ENCODE assay signal across 18 mouse cellular contexts in genomic region chr9:61681406-61681805, GRCm38 (mm10).
DNase-seq lines count a peak whose midpoint lies in the region; TF ChIP-seq lines count a peak whose summit lies in the region.
"Had no signal": no experiment of that assay in that cellular context is flagged by ENCODE, and none has a peak within 500 bp of the region (broad histone marks: within the 10 kb centered on the region; RNA-seq: fewer than 3 reads in every experiment).

No protein-coding gene starts in this region.

- no peaks in the 10 kb centered on the region for H3K9me3 ChIP-seq in MEL (replicated peaks; ENCODE audit: insufficient read depth, low read length)
- H3K9me3 ChIP-seq: embryonic facial prominence, embryonic 12.5 days; forebrain, embryonic 15.5 days; heart, embryonic 15.5 days; hindbrain, embryonic 13.5 days had no signal

- peak overlapping the region; percentile 81 for H3K27ac ChIP-seq in spleen, adult 2 months (ENCODE audit: insufficient read depth, low read length)
- peak overlapping the region; percentile 87 for H3K27ac ChIP-seq in MEL (ENCODE audit: control insufficient read depth, low read depth, low read length)
- no peak overlapping the region for H3K27ac ChIP-seq in gastrocnemius, adult 2 months
- H3K27ac ChIP-seq: embryonic facial prominence, embryonic 12.5 days; forebrain, embryonic 15.5 days; heart, adult 2 months; heart, embryonic 15.5 days; hindbrain, embryonic 13.5 days; hindbrain, postnatal 0 days had no signal

- intact Hi-C loops in gastrocnemius, adult 2 months (cut with DNase I): no loop called here

- no peaks in the 10 kb centered on the region; the same call in 1 of the 2 replicates for H3K79me2 ChIP-seq in MEL (ENCODE audit: control insufficient read depth, insufficient read depth, low read length, poor library complexity)

- TF ChIP-seq POLR2A in spleen, adult 2 months (IDR thresholded peaks at IDR 0.05; ENCODE audit: low read depth, low read length): no peak
- TF ChIP-seq POLR2A in MEL (IDR thresholded peaks at IDR 0.05; ENCODE audit: control insufficient read depth in 1 of 2, insufficient read depth in 1 of 2, low read depth in 1 of 2, low read length in 2 of 2, poor library complexity in 1 of 2): no peak

- H3K36me3 ChIP-seq in spleen, adult 2 months (ENCODE audit: control insufficient read depth, insufficient read depth, low read length): no peaks in the 10 kb centered on the region
- H3K36me3 ChIP-seq in MEL (ENCODE audit: control insufficient read depth in 1 of 2, insufficient read depth in 2 of 2, low read length in 2 of 2): peaks cover 0 to 40% of the 10 kb centered on the region in 2 experiments; a peak in 2 of 4 replicates
- H3K36me3 ChIP-seq: embryonic facial prominence, embryonic 12.5 days; forebrain, embryonic 15.5 days; heart, embryonic 15.5 days; hindbrain, embryonic 13.5 days had no signal

- DNase-seq in spleen, adult 2 months (ENCODE audit: low read depth in 1 of 2, low spot score in 2 of 2): no peak
- no peak for DNase-seq in spleen, postnatal 14 days (ENCODE audit: low spot score in 2 of 2)
- DNase-seq in CD4-positive helper T cell, adult 2 months (ENCODE audit: low read depth, low spot score): peak; percentile 70
- peak; percentile 66 for DNase-seq in MEL (ENCODE audit: low read depth, low spot score)
- peak; percentile 67 for DNase-seq in naive thymus-derived CD4-positive, alpha-beta T cell, adult 2 months (ENCODE audit: low read depth)
- DNase-seq in frontal cortex, adult 2 months (ENCODE audit: extremely low spot score in 1 of 2, low spot score in 1 of 2): no peak
- no peak for DNase-seq in gastrocnemius, adult 2 months
- DNase-seq: adrenal gland, postnatal 10 days; cerebellum, adult 11-12 months; cerebellum, adult 9-10 months; cerebellum, postnatal 25 days; gastrocnemius, postnatal 14 days had no signal

- peak overlapping the region; percentile 67 for H3K9ac ChIP-seq in MEL (ENCODE audit: control insufficient read depth, low read depth, low read length, poor library complexity, severe bottlenecking)
- H3K9ac ChIP-seq: embryonic facial prominence, embryonic 12.5 days; forebrain, embryonic 15.5 days; heart, embryonic 15.5 days; hindbrain, embryonic 13.5 days had no signal

- TF ChIP-seq RAD21 in MEL (IDR thresholded peaks at IDR 0.05; ENCODE audit: low read depth, low read length): no peak

- 15% methylated on average over 5 of the region's 5 CpGs for WGBS in spleen, adult 2 months

- no peak for TF ChIP-seq CTCF in spleen, adult 2 months (IDR thresholded peaks at IDR 0.05; ENCODE audit: extremely low read depth, insufficient read depth, insufficient read length, insufficient replicate concordance)
- no peak for TF ChIP-seq CTCF in MEL (IDR thresholded peaks at IDR 0.05 in 2 of 3, conservative IDR thresholded peaks at IDR 0.05 in 1 of 3; ENCODE audit: control insufficient read depth in 1 of 3, insufficient read depth in 1 of 3, low read depth in 2 of 3, low read length in 3 of 3, poor library complexity in 1 of 3, severe bottlenecking in 1 of 3)
- no peak for TF ChIP-seq CTCF in gastrocnemius, adult 2 months (IDR thresholded peaks at IDR 0.05)

- H3K27me3 ChIP-seq in spleen, adult 2 months (ENCODE audit: control insufficient read depth, insufficient read depth, low read length): no peaks in the 10 kb centered on the region
- no peaks in the 10 kb centered on the region for H3K27me3 ChIP-seq in MEL (ENCODE audit: control insufficient read depth in 1 of 2, insufficient read depth in 2 of 2, low read length in 2 of 2)
- H3K27me3 ChIP-seq: forebrain, embryonic 15.5 days had no signal

- 0 out of 2 replicates have a peak overlapping the region, but pooled peaks have one; percentile 3 for H3K4me3 ChIP-seq in spleen, adult 2 months (ENCODE audit: extremely low read depth, insufficient read depth, insufficient read length)
- H3K4me3 ChIP-seq in MEL (ENCODE audit: control insufficient read depth in 1 of 2, insufficient read depth in 1 of 2, low read depth in 2 of 2, low read length in 2 of 2): peak overlapping the region; percentile 23 to 28
- no peak overlapping the region for H3K4me3 ChIP-seq in gastrocnemius, adult 2 months
- H3K4me3 ChIP-seq: embryonic facial prominence, embryonic 12.5 days; forebrain, embryonic 15.5 days; heart, adult 2 months; heart, embryonic 15.5 days; hindbrain, embryonic 13.5 days had no signal

- peaks cover 49% of the 10 kb centered on the region for H3K4me1 ChIP-seq in spleen, adult 2 months (ENCODE audit: control insufficient read depth, insufficient read depth, insufficient read length)
- peaks cover 25 to 56% of the 10 kb centered on the region in 2 experiments for H3K4me1 ChIP-seq in MEL (ENCODE audit: control insufficient read depth in 1 of 2, insufficient read depth in 2 of 2, low read length in 2 of 2)

- peak in 1 of 2 experiments; percentile 48; a peak in 1 of 4 replicates for TF ChIP-seq EP300 in MEL (IDR thresholded peaks at IDR 0.05; ENCODE audit: low read depth in 1 of 2, low read length in 2 of 2)

TF ChIP-seq in MEL, 35 proteins besides CTCF, POLR2A, EP300 and RAD21:
- TF ChIP-seq CHD1 (IDR thresholded peaks at IDR 0.05; ENCODE audit: low read depth, low read length): no peak
- TF ChIP-seq TCF12 (IDR thresholded peaks at IDR 0.05; ENCODE audit: low read depth, low read length): no peak
- TF ChIP-seq NELFE (IDR thresholded peaks at IDR 0.05; ENCODE audit: low read depth, low read length): no peak
- no peak for TF ChIP-seq TAL1 (IDR thresholded peaks at IDR 0.05; ENCODE audit: low read length)
- TF ChIP-seq MAFK (IDR thresholded peaks at IDR 0.05; ENCODE audit: borderline replicate concordance, low read depth, low read length): no peak
- peak; percentile 3; the same call in 1 of the 2 replicates for TF ChIP-seq MAZ (IDR thresholded peaks at IDR 0.05; ENCODE audit: low read depth, low read length)
- peak; percentile 43 for TF ChIP-seq GATA1 (IDR thresholded peaks at IDR 0.05; ENCODE audit: low read depth, low read length)
- TF ChIP-seq RCOR1 (IDR thresholded peaks at IDR 0.05; ENCODE audit: low read depth, low read length): no peak
- TF ChIP-seq NRF1 (IDR thresholded peaks at IDR 0.05; ENCODE audit: insufficient read depth, low read depth, low read length, poor library complexity, severe bottlenecking): no peak
- TF ChIP-seq POLR2AphosphoS2 (IDR thresholded peaks at IDR 0.05; ENCODE audit: low read length): no peak
- TF ChIP-seq GABPA (IDR thresholded peaks at IDR 0.05; ENCODE audit: low read depth, low read length): no peak
- TF ChIP-seq ETS1 (IDR thresholded peaks at IDR 0.05; ENCODE audit: low read depth, low read length): no peak; the same call in 1 of the 2 replicates
- TF ChIP-seq USF1 (IDR thresholded peaks at IDR 0.05; ENCODE audit: low read depth, low read length): no peak
- TF ChIP-seq MYB (IDR thresholded peaks at IDR 0.05; ENCODE audit: low read depth, low read length): no peak
- 0 out of 2 replicates have a peak, but pooled peaks have one; percentile 1 for TF ChIP-seq ZKSCAN1 (IDR thresholded peaks at IDR 0.05; ENCODE audit: low read depth, low read length)

Comparison
In these comparisons a context has a peak if more than half of its experiments do, and no peak if none do; other contexts are left out.
1. DNase-seq: peak in CD4-positive helper T cell, adult 2 months (single experiment), MEL (single experiment) and naive thymus-derived CD4-positive, alpha-beta T cell, adult 2 months (single experiment); none in spleen, adult 2 months (0 of 2), spleen, postnatal 14 days (0 of 2), frontal cortex, adult 2 months (0 of 2) and gastrocnemius, adult 2 months (single experiment).